Mouse (Mus musculus): ENCODE measurements around the gene Map1b. TPM values are rescaled to one million over a fixed set of nuclear protein-coding genes. Genes with fewer than 3 reads are reported as not detected.

The Map1b gene
- polyA plus RNA-seq, 1 experiment from 2014 or later, result 23.4 TPM

DNA sequence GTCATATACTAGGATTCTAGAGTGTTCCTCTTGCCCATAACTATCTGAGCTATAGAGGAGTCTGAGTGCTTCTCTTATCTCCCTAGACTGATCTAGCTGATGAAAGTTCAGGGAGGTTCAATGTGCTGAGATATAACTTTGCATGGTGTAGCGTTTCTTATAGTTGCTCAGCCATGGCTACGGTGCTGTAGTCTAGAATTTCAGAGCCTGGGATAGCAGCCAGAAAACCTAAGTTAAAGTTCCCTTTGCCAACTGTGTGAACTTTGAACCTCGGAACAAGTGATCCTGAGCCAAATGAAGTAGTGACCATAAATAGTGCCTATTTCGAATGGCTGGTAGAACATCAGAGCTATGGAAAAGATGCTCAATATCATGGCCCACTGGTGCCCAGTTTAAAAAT, 56.7 kb downstream of the Map1b start:
- no peak for TF ChIP-seq CTCF (IDR thresholded peaks at IDR 0.05; ENCODE audit: low read depth)
- Histone ChIP-seq H3K4me2 (ENCODE audit: low read length) (no peak overlapping the region), H3K9ac (ENCODE audit: low read depth, low read length) (no peak overlapping the region), H3K36me3 (ENCODE audit: insufficient read depth, low read length) (no peaks in the 10 kb centered on the region), H3K9me3 (replicated peaks; ENCODE audit: low read length) (no peaks in the 10 kb centered on the region), H3K4me3 (replicated peaks; ENCODE audit: low read depth, low read length) (no peak overlapping the region), H3K27me3 (ENCODE audit: insufficient read depth, low read length) (no peaks in the 10 kb centered on the region), H3K27ac (no peak overlapping the region), H3K4me1 (replicated peaks; ENCODE audit: insufficient read depth, low read length) (no peaks in the 10 kb centered on the region)
- WGBS, result 50% methylated on average over 4 of the region's 4 CpGs
- ATAC-seq (replicated peaks; ENCODE audit: low FRiP score, low read depth) (no peak), DNase-seq (ENCODE audit: low spot score) (no peak)

DNA sequence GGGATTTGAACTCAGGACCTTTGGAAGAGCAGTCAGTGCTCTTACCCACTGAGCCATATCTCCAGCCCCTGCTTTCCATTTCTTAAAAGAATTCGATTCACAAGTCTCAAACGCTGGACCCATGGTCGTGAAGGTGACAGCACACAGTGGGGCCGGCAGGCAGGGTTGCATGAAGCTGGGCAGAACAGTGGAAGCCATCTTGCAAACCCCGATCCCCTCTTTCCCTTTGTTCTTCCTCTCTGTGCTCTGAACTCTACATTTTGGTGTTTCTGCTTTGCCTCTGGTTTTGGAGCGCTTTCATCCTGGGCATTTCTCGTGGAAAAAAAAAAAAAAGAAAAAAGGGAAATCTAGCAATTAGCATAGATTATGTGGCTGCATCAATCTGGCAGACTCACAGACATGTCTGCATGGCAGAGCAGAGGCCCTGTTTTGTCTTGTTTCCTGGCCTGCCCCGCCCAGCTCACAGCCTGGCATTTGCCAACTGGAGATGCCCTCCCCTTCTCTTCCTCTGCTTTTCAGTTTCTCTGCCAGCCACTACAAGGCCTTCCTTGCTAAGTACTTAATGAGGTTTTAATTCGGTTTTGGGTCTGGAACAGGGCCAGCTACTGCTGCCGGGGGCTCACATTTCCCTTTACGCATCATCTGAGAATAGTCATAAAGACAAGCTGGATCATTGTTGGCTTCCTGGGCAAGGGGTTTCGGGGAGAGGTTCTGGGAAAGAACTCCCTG, 57.5 kb downstream of the Map1b start:
- no peak for TF ChIP-seq CTCF (IDR thresholded peaks at IDR 0.05; ENCODE audit: low read depth)
- Histone ChIP-seq H3K27me3 (ENCODE audit: insufficient read depth, low read length) (no peaks in the 10 kb centered on the region), H3K9me3 (replicated peaks; ENCODE audit: low read length) (no peaks in the 10 kb centered on the region), H3K4me1 (replicated peaks; ENCODE audit: insufficient read depth, low read length) (no peaks in the 10 kb centered on the region), H3K27ac (no peak overlapping the region), H3K4me3 (replicated peaks; ENCODE audit: low read depth, low read length) (no peak overlapping the region), H3K36me3 (ENCODE audit: insufficient read depth, low read length) (no peaks in the 10 kb centered on the region), H3K9ac (ENCODE audit: low read depth, low read length) (no peak overlapping the region), H3K4me2 (ENCODE audit: low read length) (no peak overlapping the region)
- WGBS, result 66% methylated on average over 12 of the region's 12 CpGs
- ATAC-seq (replicated peaks; ENCODE audit: low FRiP score, low read depth) (no peak), DNase-seq (ENCODE audit: low spot score) (peak; percentile 18)

DNA sequence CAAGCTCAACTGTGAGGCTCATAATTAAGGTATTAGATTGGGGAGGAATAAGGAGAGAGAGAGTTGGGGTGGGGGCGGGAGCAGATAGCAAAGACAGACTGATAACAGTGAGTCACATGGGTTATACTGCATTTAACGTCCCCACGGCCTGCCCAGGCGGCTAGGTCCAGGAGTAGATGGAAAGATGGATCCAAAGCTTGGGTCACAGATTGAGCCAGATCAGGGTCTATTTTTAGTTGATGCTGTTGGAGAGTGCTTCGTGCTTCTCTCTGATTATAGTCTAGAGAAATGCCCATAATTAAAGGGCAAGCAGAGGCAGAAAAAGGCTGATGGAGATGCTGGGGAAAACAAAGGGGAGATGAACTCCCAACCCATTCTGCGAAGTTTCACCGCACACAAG, 61.4 kb downstream of the Map1b start:
- no peaks in the 10 kb centered on the region for H3K9me3 ChIP-seq (replicated peaks; ENCODE audit: low read length)
- no peaks in the 10 kb centered on the region for H3K4me1 ChIP-seq (replicated peaks; ENCODE audit: insufficient read depth, low read length)
- 94% methylated on average over 7 of the region's 7 CpGs for WGBS
- ATAC-seq (replicated peaks; ENCODE audit: low FRiP score, low read depth), result no peak
- no peak overlapping the region for H3K4me3 ChIP-seq (replicated peaks; ENCODE audit: low read depth, low read length)
- no peak for DNase-seq (ENCODE audit: low spot score)
- H3K27me3 ChIP-seq (ENCODE audit: insufficient read depth, low read length), result no peaks in the 10 kb centered on the region
- no peak overlapping the region for H3K4me2 ChIP-seq (ENCODE audit: low read length)
- TF ChIP-seq CTCF (IDR thresholded peaks at IDR 0.05; ENCODE audit: low read depth), result no peak
- no peak overlapping the region for H3K9ac ChIP-seq (ENCODE audit: low read depth, low read length)
- H3K27ac ChIP-seq, result no peak overlapping the region
- no peaks in the 10 kb centered on the region for H3K36me3 ChIP-seq (ENCODE audit: insufficient read depth, low read length)

DNA sequence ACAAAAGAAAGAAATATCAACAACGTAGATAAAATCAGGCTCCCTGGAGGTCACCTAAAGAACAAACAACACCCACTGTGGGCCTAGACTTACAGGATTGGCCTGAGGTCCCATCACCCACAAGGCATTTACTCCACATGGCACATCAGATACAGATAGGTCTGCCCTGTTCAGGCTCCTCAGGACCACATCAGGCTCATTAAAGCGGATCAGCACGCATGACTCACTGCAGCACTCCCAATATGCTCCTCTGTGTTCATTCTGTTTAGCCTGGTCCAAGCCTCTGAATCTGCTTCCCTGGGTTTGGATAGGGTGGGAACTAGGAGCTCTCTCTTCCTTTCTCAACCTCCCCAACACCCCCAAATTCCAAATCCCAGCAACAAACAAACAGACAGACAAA, 63.9 kb downstream of the Map1b start:
- H3K27ac ChIP-seq, result no peak overlapping the region
- no peaks in the 10 kb centered on the region for H3K4me1 ChIP-seq (replicated peaks; ENCODE audit: insufficient read depth, low read length)
- no peaks in the 10 kb centered on the region for H3K36me3 ChIP-seq (ENCODE audit: insufficient read depth, low read length)
- H3K4me2 ChIP-seq (ENCODE audit: low read length), result no peak overlapping the region
- TF ChIP-seq CTCF (IDR thresholded peaks at IDR 0.05; ENCODE audit: low read depth), result no peak
- H3K9ac ChIP-seq (ENCODE audit: low read depth, low read length), result no peak overlapping the region
- DNase-seq (ENCODE audit: low spot score) (no peak), ATAC-seq (replicated peaks; ENCODE audit: low FRiP score, low read depth) (no peak)
- WGBS, result 88% methylated on average over 3 of the region's 3 CpGs
- H3K27me3 ChIP-seq (ENCODE audit: insufficient read depth, low read length), result no peaks in the 10 kb centered on the region
- H3K9me3 ChIP-seq (replicated peaks; ENCODE audit: low read length), result no peaks in the 10 kb centered on the region
- H3K4me3 ChIP-seq (replicated peaks; ENCODE audit: low read depth, low read length), result no peak overlapping the region

DNA sequence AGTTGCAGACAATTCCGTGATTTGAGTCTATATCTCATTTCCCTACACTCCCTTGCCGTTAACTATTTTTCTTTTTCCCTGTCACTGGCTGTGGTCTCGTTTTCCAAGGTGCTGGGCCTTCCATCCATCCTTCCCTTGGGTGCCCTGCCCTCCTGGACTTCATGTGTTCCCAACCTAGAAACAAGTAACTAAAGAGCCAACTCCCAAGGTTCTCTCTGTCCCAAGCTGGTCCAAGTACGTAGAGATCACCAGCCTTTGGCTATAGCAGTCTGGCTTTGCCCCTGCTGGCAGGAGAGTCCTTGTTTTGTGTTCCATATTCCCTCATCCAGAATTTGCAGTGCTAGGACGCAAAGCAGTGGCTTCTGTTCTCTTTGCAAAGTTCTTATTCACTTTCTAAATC, 65.1 kb downstream of the Map1b start:
- no peaks in the 10 kb centered on the region for H3K4me1 ChIP-seq (replicated peaks; ENCODE audit: insufficient read depth, low read length)
- H3K4me3 ChIP-seq (replicated peaks; ENCODE audit: low read depth, low read length), result no peak overlapping the region
- H3K9ac ChIP-seq (ENCODE audit: low read depth, low read length), result no peak overlapping the region
- no peaks in the 10 kb centered on the region for H3K9me3 ChIP-seq (replicated peaks; ENCODE audit: low read length)
- ATAC-seq (replicated peaks; ENCODE audit: low FRiP score, low read depth) (no peak), DNase-seq (ENCODE audit: low spot score) (no peak)
- H3K4me2 ChIP-seq (ENCODE audit: low read length), result no peak overlapping the region
- H3K36me3 ChIP-seq (ENCODE audit: insufficient read depth, low read length), result no peaks in the 10 kb centered on the region
- H3K27me3 ChIP-seq (ENCODE audit: insufficient read depth, low read length), result no peaks in the 10 kb centered on the region
- no peak for TF ChIP-seq CTCF (IDR thresholded peaks at IDR 0.05; ENCODE audit: low read depth)
- WGBS, result 62% methylated on average over 5 of the region's 5 CpGs
- H3K27ac ChIP-seq, result no peak overlapping the region

DNA sequence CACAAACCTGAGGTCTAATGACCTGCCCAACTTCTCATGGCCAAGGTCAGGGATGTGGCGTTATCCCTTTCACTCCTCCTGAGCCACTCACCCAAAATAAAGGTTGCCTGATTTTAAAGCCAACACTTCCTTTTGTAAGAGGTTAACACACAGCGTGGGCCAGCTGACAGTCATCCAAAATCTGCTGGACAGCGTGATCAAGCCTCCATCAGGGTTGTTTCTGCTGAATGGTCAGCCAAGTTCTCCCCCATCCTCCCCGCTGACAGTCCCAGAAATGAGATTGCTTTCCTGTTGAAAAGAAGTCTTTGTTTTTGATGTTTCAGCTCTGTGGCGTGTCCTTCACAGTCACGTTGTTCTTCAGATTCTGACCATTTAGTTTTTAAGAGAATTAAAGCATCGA, 65.6 kb downstream of the Map1b start:
- DNase-seq (ENCODE audit: low spot score), result peak; percentile 27
- H3K4me3 ChIP-seq (replicated peaks; ENCODE audit: low read depth, low read length), result no peak overlapping the region
- no peak overlapping the region for H3K9ac ChIP-seq (ENCODE audit: low read depth, low read length)
- no peak overlapping the region for H3K4me2 ChIP-seq (ENCODE audit: low read length)
- H3K36me3 ChIP-seq (ENCODE audit: insufficient read depth, low read length), result no peaks in the 10 kb centered on the region
- no peaks in the 10 kb centered on the region for H3K4me1 ChIP-seq (replicated peaks; ENCODE audit: insufficient read depth, low read length)
- no peaks in the 10 kb centered on the region for H3K9me3 ChIP-seq (replicated peaks; ENCODE audit: low read length)
- no peaks in the 10 kb centered on the region for H3K27me3 ChIP-seq (ENCODE audit: insufficient read depth, low read length)
- TF ChIP-seq CTCF (IDR thresholded peaks at IDR 0.05; ENCODE audit: low read depth), result no peak
- H3K27ac ChIP-seq, result no peak overlapping the region
- ATAC-seq (replicated peaks; ENCODE audit: low FRiP score, low read depth), result no peak
- WGBS, result 38% methylated on average over 7 of the region's 7 CpGs

DNA sequence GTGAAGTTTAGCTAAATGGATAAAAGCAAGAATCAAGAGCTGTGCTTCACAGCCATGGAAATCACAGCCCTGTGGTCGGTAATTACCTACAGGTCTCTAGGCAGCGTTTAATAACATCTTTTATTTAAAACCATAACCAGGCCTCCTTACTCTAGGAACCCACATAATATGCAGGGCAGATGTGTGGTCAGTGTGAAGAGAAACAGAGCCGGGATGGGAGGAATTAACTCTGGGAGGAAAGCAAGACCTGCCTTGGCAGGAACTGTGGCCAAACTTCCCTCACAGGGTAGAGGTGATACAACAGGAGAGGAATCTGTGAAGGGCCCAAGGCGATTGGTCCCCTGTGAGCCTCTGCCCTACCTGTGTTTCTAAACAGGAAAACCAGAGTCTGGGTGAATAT, 66.8 kb downstream of the Map1b start:
- no peak for TF ChIP-seq CTCF (IDR thresholded peaks at IDR 0.05; ENCODE audit: low read depth)
- Histone ChIP-seq H3K4me1 (replicated peaks; ENCODE audit: insufficient read depth, low read length) (peaks cover 7% of the 10 kb centered on the region; the same call in 1 of the 2 replicates), H3K36me3 (ENCODE audit: insufficient read depth, low read length) (no peaks in the 10 kb centered on the region), H3K27me3 (ENCODE audit: insufficient read depth, low read length) (no peaks in the 10 kb centered on the region), H3K9ac (ENCODE audit: low read depth, low read length) (no peak overlapping the region), H3K4me3 (replicated peaks; ENCODE audit: low read depth, low read length) (no peak overlapping the region), H3K27ac (no peak overlapping the region), H3K9me3 (replicated peaks; ENCODE audit: low read length) (no peaks in the 10 kb centered on the region), H3K4me2 (ENCODE audit: low read length) (no peak overlapping the region)
- DNase-seq (ENCODE audit: low spot score) (no peak), ATAC-seq (replicated peaks; ENCODE audit: low FRiP score, low read depth) (no peak)
- 92% methylated on average over 4 of the region's 4 CpGs for WGBS
